Mouse (Mus musculus) C2C12 (cell line): Measurements from ENCODE around the gene Scaper.

ENCODE experiments used
- CEBPB ChIP-seq: IDR thresholded peaks from one replicate; pipeline ENCODE4 v1.6.1; 2011; ENCODE audit warnings: low read depth, mild to moderate bottlenecking, control low read depth, moderate library complexity
- CTCF ChIP-seq: IDR thresholded peaks from one replicate; pipeline ENCODE4 v1.5.1; 2011; ENCODE audit not compliant: control insufficient read depth, insufficient read depth, insufficient read length
- FOSL1 ChIP-seq: IDR thresholded peaks from one replicate; pipeline ENCODE4 v1.8.0; 2011; ENCODE audit warnings: mild to moderate bottlenecking, low read length; ENCODE audit not compliant: poor library complexity, insufficient read depth, severe bottlenecking
- MAX ChIP-seq: IDR thresholded peaks from one replicate; pipeline ENCODE4 v1.6.1; 2011; ENCODE audit warnings: mild to moderate bottlenecking, control low read depth
- USF1 ChIP-seq: IDR thresholded peaks from one replicate; pipeline ENCODE4 v1.6.1; 2011; ENCODE audit warnings: low read depth, mild to moderate bottlenecking, control low read depth, moderate library complexity

DNA sequence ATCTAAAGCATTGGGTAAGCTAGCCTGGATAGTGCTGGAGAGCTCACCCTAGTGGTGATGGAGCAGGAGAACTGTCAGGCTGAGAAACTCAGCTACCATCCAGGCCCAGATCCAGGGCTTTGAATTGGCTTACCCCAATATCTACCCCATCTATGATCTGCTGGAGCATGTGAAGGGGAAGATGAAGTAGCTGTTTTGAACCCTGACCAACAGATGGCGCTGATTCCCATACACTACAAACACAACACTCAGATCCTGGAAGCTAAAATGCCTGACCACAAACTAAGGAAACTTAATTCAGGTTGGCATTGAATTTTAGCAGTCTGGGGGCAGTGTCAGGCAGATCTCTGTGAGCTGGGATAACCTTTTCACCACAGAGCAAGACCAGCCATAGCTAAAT, 8.9 kb upstream of the Scaper start:
- TF ChIP-seq CTCF (peak; percentile 17), CEBPB (no peak), MAX (no peak), USF1 (no peak), FOSL1 (no peak)
